In the genomic region with DNA sequence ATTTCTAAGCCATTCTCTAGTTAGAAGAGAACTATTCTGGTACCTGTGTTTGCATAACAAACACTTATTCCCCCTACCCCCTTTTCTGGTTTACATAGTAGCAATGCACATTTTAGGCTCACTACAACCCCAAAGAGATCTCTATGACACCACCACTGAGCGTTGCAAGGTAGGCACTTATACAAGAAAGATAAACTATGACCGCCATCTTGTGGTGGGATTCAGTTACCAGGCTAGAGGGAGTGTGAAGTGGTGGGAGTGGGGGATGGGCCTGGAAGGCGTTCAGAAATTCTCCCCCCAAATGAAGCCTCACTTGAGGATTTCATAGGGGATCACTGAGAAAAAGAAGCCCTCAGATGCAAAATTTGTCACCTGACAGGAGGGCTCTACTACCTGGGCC, we compare ENCODE assay signal across 8 mouse cellular contexts.
DNase-seq lines count a peak whose midpoint lies in the region; ATAC-seq and TF ChIP-seq lines count a peak whose summit lies in the region.

No protein-coding gene starts in this region.

- no peak overlapping the region for H3K27ac ChIP-seq in kidney, embryonic 14.5 days (ENCODE audit: low read depth, low read length)
- H3K27ac ChIP-seq in kidney, embryonic 16.5 days (ENCODE audit: low read length): no peak overlapping the region
- no peak overlapping the region for H3K27ac ChIP-seq in ES-E14 (ENCODE audit: insufficient read depth, low read depth, low read length, poor library complexity, severe bottlenecking)
- H3K27ac ChIP-seq in embryonic facial prominence, embryonic 11.5 days (replicated peaks; ENCODE audit: low read depth, low read length): no peak overlapping the region
- H3K27ac ChIP-seq in liver, embryonic 14.5 days: no peak overlapping the region

- no peak for TF ChIP-seq EP300 in liver, embryonic 14.5 days (IDR thresholded peaks at IDR 0.05; ENCODE audit: low read depth)

- H3K27me3 ChIP-seq in kidney, embryonic 14.5 days (ENCODE audit: control insufficient read depth, insufficient read depth, low read length): no peaks in the 10 kb centered on the region
- H3K27me3 ChIP-seq in kidney, embryonic 16.5 days (ENCODE audit: insufficient read depth, low read length): no peaks in the 10 kb centered on the region
- no peaks in the 10 kb centered on the region for H3K27me3 ChIP-seq in embryonic facial prominence, embryonic 11.5 days (ENCODE audit: control insufficient read depth, insufficient read depth, low read length)
- H3K27me3 ChIP-seq in liver, embryonic 14.5 days (ENCODE audit: control insufficient read depth, insufficient read depth, low read length): no peaks in the 10 kb centered on the region

- WGBS in kidney, embryonic 14.5 days: 27% methylated on average over 3 of the region's 3 CpGs
- 25% methylated on average over 3 of the region's 3 CpGs for WGBS in kidney, embryonic 16.5 days
- 29% methylated on average over 3 of the region's 3 CpGs for WGBS in embryonic facial prominence, embryonic 11.5 days
- 25% methylated on average over 3 of the region's 3 CpGs for WGBS in liver, embryonic 14.5 days (ENCODE audit: insufficient replicate concordance)

- in situ Hi-C loops in ES-E14 (cut with MboI; ENCODE audit: low sequenced_read_pairs in 2 of 2, unreplicated experiment in 2 of 2): no loop called here

- no peak overlapping the region for H3K4me3 ChIP-seq in kidney, embryonic 14.5 days (ENCODE audit: low read length)
- H3K4me3 ChIP-seq in kidney, embryonic 16.5 days (ENCODE audit: low read length): no peak overlapping the region
- H3K4me3 ChIP-seq in ES-E14 (ENCODE audit: insufficient read depth in 1 of 2, low read depth in 1 of 2, low read length in 2 of 2, poor library complexity in 1 of 2, severe bottlenecking in 1 of 2): no peak overlapping the region
- no peak overlapping the region for H3K4me3 ChIP-seq in embryonic facial prominence, embryonic 11.5 days (ENCODE audit: low read depth, low read length)
- H3K4me3 ChIP-seq in liver, embryonic 14.5 days (ENCODE audit: insufficient read depth in 1 of 2, low read depth in 2 of 2, low read length in 2 of 2): no peak overlapping the region

- H3K4me2 ChIP-seq in kidney, embryonic 14.5 days (replicated peaks; ENCODE audit: low read depth, low read length): no peak overlapping the region
- no peak overlapping the region for H3K4me2 ChIP-seq in kidney, embryonic 16.5 days (replicated peaks; ENCODE audit: low read depth, low read length)
- H3K4me2 ChIP-seq in embryonic facial prominence, embryonic 11.5 days (ENCODE audit: low read depth, low read length): no peak overlapping the region
- H3K4me2 ChIP-seq in liver, embryonic 14.5 days (ENCODE audit: low read depth): no peak overlapping the region

- ATAC-seq in kidney, embryonic 14.5 days (ENCODE audit: low FRiP score, low TSS enrichment): peak; percentile 62; the same call in 1 of the 2 replicates
- no peak for ATAC-seq in kidney, embryonic 16.5 days (ENCODE audit: low FRiP score, low TSS enrichment)
- no peak for ATAC-seq in embryonic facial prominence, embryonic 11.5 days (replicated peaks; ENCODE audit: insufficient number of reproducible peaks, low FRiP score, low TSS enrichment, low read depth)
- no peak for ATAC-seq in liver, embryonic 14.5 days (ENCODE audit: insufficient read depth)

- H3K9ac ChIP-seq in kidney, embryonic 14.5 days (ENCODE audit: low read depth, low read length): no peak overlapping the region
- H3K9ac ChIP-seq in kidney, embryonic 16.5 days (replicated peaks; ENCODE audit: low read length): no peak overlapping the region
- H3K9ac ChIP-seq in ES-E14 (ENCODE audit: insufficient read depth, low read depth, low read length, poor library complexity, severe bottlenecking): no peak overlapping the region
- H3K9ac ChIP-seq in embryonic facial prominence, embryonic 11.5 days (replicated peaks; ENCODE audit: low read length): no peak overlapping the region
- H3K9ac ChIP-seq in liver, embryonic 14.5 days (replicated peaks): no peak overlapping the region

- H3K4me1 ChIP-seq in kidney, embryonic 14.5 days (ENCODE audit: control insufficient read depth, insufficient read depth, low read length): no peaks in the 10 kb centered on the region
- no peaks in the 10 kb centered on the region for H3K4me1 ChIP-seq in kidney, embryonic 16.5 days (ENCODE audit: insufficient read depth, low read length)
- H3K4me1 ChIP-seq in ES-E14 (ENCODE audit: control insufficient read depth in 2 of 2, insufficient read depth in 2 of 2, low read length in 2 of 2, poor library complexity in 1 of 2): peaks cover 0 to 2% of the 10 kb centered on the region in 2 experiments; a peak in 1 of 4 replicates
- H3K4me1 ChIP-seq in embryonic facial prominence, embryonic 11.5 days (ENCODE audit: control insufficient read depth, insufficient read depth, low read length): no peaks in the 10 kb centered on the region
- H3K4me1 ChIP-seq in liver, embryonic 14.5 days (replicated peaks; ENCODE audit: control insufficient read depth in 2 of 2, insufficient read depth in 2 of 2, low read length in 1 of 2): no peaks in the 10 kb centered on the region; a peak in 1 of 4 replicates

- peak; percentile 27; the same call in 1 of the 2 replicates for TF ChIP-seq CTCF in liver, embryonic 14.5 days (IDR thresholded peaks at IDR 0.05; ENCODE audit: low read depth)

- H3K36me3 ChIP-seq in kidney, embryonic 14.5 days (ENCODE audit: control insufficient read depth, insufficient read depth, low read length): no peaks in the 10 kb centered on the region
- no peaks in the 10 kb centered on the region for H3K36me3 ChIP-seq in kidney, embryonic 16.5 days (ENCODE audit: insufficient read depth, low read length)
- H3K36me3 ChIP-seq in ES-E14 (ENCODE audit: control insufficient read depth, insufficient read depth, low read length, poor library complexity, severe bottlenecking): no peaks in the 10 kb centered on the region
- H3K36me3 ChIP-seq in embryonic facial prominence, embryonic 11.5 days (replicated peaks; ENCODE audit: control insufficient read depth, insufficient read depth, low read depth, low read length): no peaks in the 10 kb centered on the region
- H3K36me3 ChIP-seq in liver, embryonic 14.5 days (replicated peaks; ENCODE audit: control insufficient read depth, insufficient read depth, low read depth): no peaks in the 10 kb centered on the region

- DNase-seq in ES-E14 (ENCODE audit: low read depth, low spot score): peak; percentile 49
- DNase-seq in embryonic facial prominence, embryonic 11.5 days (ENCODE audit: low spot score): peak; percentile 57
- DNase-seq in liver, embryonic 14.5 days (ENCODE audit: low read depth in 3 of 3, low spot score in 3 of 3): peak in 1 of 3 experiments; percentile 0
- DNase-seq in thymus, postnatal 0 days (ENCODE audit: low spot score): peak; percentile 77
- DNase-seq in ovary, postnatal 36 days (ENCODE audit: low spot score): no peak
- DNase-seq in urinary bladder, postnatal 10 days (ENCODE audit: low spot score): no peak

- H3K9me3 ChIP-seq in kidney, embryonic 14.5 days (ENCODE audit: control insufficient read depth, low read length): no peaks in the 10 kb centered on the region
- no peaks in the 10 kb centered on the region for H3K9me3 ChIP-seq in kidney, embryonic 16.5 days (ENCODE audit: low read length)
- no peaks in the 10 kb centered on the region for H3K9me3 ChIP-seq in ES-E14 (ENCODE audit: control insufficient read depth, insufficient read depth, low read depth, low read length)
- H3K9me3 ChIP-seq in embryonic facial prominence, embryonic 11.5 days (replicated peaks; ENCODE audit: control insufficient read depth, low read length): no peaks in the 10 kb centered on the region
- H3K9me3 ChIP-seq in liver, embryonic 14.5 days (ENCODE audit: control insufficient read depth, low read length): no peaks in the 10 kb centered on the region

TF ChIP-seq in ES-E14, 5 proteins besides CTCF, POLR2A, EP300 and RAD21:
- TF ChIP-seq ZNF384 (IDR thresholded peaks at IDR 0.05; ENCODE audit: low read depth, low read length) (no peak), ZC3H11A (IDR thresholded peaks at IDR 0.05; ENCODE audit: borderline replicate concordance, low read depth, low read length) (peak; percentile 76; the same call in 1 of the 2 replicates), HCFC1 (IDR thresholded peaks at IDR 0.05; ENCODE audit: borderline replicate concordance, insufficient read depth, low read length) (no peak), MAFK (IDR thresholded peaks at IDR 0.05; ENCODE audit: insufficient read depth, low read depth, low read length) (no peak), CHD2 (IDR thresholded peaks at IDR 0.05; ENCODE audit: low read depth, low read length) (no peak)

Comparison
In these comparisons a context has a peak if more than half of its experiments do, and no peak if none do; other contexts are left out.
1. DNase-seq: peak in ES-E14 (single experiment), embryonic facial prominence, embryonic 11.5 days (single experiment) and thymus, postnatal 0 days (single experiment); none in ovary, postnatal 36 days (single experiment) and urinary bladder, postnatal 10 days (single experiment).